Mouse (Mus musculus): ENCODE data around the gene Notch3. TPM values are rescaled to one million over a fixed set of nuclear protein-coding genes. Genes with fewer than 3 reads are reported as not detected.
A peak's percentile ranks its signal among the peaks of the same experiment; 100 is the strongest.
"Not testable (repeated sequence)": the region's sequence is repeated elsewhere in the genome, so short reads cannot be mapped to it uniquely, and the experiment has no call there.

Notch3 gene
- polyA plus RNA-seq, 1 experiment from 2014 or later, result 8.6 TPM

GRCm38 (mm10) chr17:32117872-32118421, 48.7 kb downstream of the Notch3 start:
- not testable (repeated sequence) for H3K4me3 ChIP-seq (ENCODE audit: low read length); H3K9ac ChIP-seq (ENCODE audit: low read length); H3K27me3 ChIP-seq (ENCODE audit: control insufficient read depth, insufficient read depth, low read length); H3K9me3 ChIP-seq (replicated peaks; ENCODE audit: control insufficient read depth, low read length); H3K27ac ChIP-seq (ENCODE audit: low read length); ATAC-seq (replicated peaks; ENCODE audit: extremely low read depth, insufficient read depth, low FRiP score); H3K36me3 ChIP-seq (ENCODE audit: control insufficient read depth, insufficient read depth)
- WGBS, result 3% methylated on average over 11 of the region's 13 CpGs
- Histone ChIP-seq H3K4me1 (ENCODE audit: control insufficient read depth, insufficient read depth, low read length) (peaks cover 26% of the 10 kb centered on the region), H3K4me2 (ENCODE audit: low read depth, low read length) (peak overlapping the region; percentile 46; the same call in 1 of the 2 replicates)

- Histone ChIP-seq H3K9me3 (replicated peaks; ENCODE audit: control insufficient read depth, low read length) (no peaks in the 10 kb centered on the region), H3K27ac (ENCODE audit: low read length) (no peak overlapping the region), H3K27me3 (ENCODE audit: control insufficient read depth, insufficient read depth, low read length) (no peaks in the 10 kb centered on the region; the same call in 1 of the 2 replicates), H3K4me2 (ENCODE audit: low read depth, low read length) (no peak overlapping the region), H3K4me1 (ENCODE audit: control insufficient read depth, insufficient read depth, low read length) (peaks cover 22% of the 10 kb centered on the region), H3K36me3 (ENCODE audit: control insufficient read depth, insufficient read depth) (no peaks in the 10 kb centered on the region), H3K9ac (ENCODE audit: low read length) (no peak overlapping the region), H3K4me3 (ENCODE audit: low read length) (no peak overlapping the region)
- 39% methylated on average over 5 of the region's 5 CpGs for WGBS
- peak; percentile 12; the same call in 1 of the 2 replicates for ATAC-seq (replicated peaks; ENCODE audit: extremely low read depth, insufficient read depth, low FRiP score)
Observed at GRCm38 (mm10) chr17:32117287-32117871, 49.3 kb downstream of the Notch3 start.

DNA sequence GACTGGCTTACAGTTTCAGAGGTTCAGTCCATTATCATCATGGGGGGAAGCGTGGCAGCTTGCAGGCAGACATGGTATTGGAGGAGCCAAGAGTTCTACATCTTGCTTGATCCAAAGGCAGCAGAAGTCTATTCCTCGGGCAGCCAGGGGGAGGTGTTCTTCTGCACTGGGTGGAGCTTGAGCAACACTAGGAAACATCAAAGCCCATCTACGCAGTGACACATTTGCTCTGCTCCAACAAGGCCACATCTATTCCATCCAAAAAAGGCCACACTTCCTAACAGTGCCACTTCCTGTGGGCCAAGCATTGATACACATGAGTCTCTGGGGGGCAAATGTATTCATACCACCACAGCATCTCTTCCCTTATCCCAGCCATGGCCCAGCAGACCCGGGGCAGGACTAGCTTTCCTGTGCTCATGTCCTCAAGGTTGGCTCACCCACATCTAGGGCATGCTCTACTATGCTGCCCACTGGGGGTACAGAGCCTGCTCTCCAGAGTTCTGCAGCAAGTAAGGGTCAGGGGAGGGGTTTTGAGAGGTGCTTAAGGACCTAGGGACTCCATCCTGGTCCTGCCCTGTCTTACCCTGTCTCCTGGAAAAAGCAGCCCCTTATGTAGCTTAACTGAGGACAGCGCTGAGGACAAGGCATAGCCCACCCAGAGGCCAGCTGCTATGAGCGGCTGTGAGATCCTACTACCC, 49.9 kb downstream of the Notch3 start:
- H3K36me3 ChIP-seq (ENCODE audit: control insufficient read depth, insufficient read depth), result no peaks in the 10 kb centered on the region
- no peak overlapping the region for H3K9ac ChIP-seq (ENCODE audit: low read length)
- H3K27me3 ChIP-seq (ENCODE audit: control insufficient read depth, insufficient read depth, low read length), result no peaks in the 10 kb centered on the region; the same call in 1 of the 2 replicates
- peaks cover 20% of the 10 kb centered on the region for H3K4me1 ChIP-seq (ENCODE audit: control insufficient read depth, insufficient read depth, low read length)
- H3K27ac ChIP-seq (ENCODE audit: low read length), result no peak overlapping the region
- H3K4me3 ChIP-seq (ENCODE audit: low read length), result no peak overlapping the region
- H3K4me2 ChIP-seq (ENCODE audit: low read depth, low read length), result no peak overlapping the region
- H3K9me3 ChIP-seq (replicated peaks; ENCODE audit: control insufficient read depth, low read length), result no peaks in the 10 kb centered on the region
- 75% methylated on average over 6 of the region's 6 CpGs for WGBS
- ATAC-seq (replicated peaks; ENCODE audit: extremely low read depth, insufficient read depth, low FRiP score), result no peak

- peak overlapping the region; percentile 63 for H3K4me3 ChIP-seq (ENCODE audit: low read length)
- ATAC-seq (replicated peaks; ENCODE audit: extremely low read depth, insufficient read depth, low FRiP score); H3K27ac ChIP-seq (ENCODE audit: low read length); H3K27me3 ChIP-seq (ENCODE audit: control insufficient read depth, insufficient read depth, low read length); H3K9me3 ChIP-seq (replicated peaks; ENCODE audit: control insufficient read depth, low read length); H3K36me3 ChIP-seq (ENCODE audit: control insufficient read depth, insufficient read depth): not testable (repeated sequence)
- peak overlapping the region; percentile 99 for H3K4me2 ChIP-seq (ENCODE audit: low read depth, low read length)
- H3K4me1 ChIP-seq (ENCODE audit: control insufficient read depth, insufficient read depth, low read length), result peaks cover 30% of the 10 kb centered on the region
- 72% methylated on average over 4 of the region's 5 CpGs for WGBS
- peak overlapping the region; percentile 77 for H3K9ac ChIP-seq (ENCODE audit: low read length)
Observed at GRCm38 (mm10) chr17:32114486-32114885, 52.2 kb downstream of the Notch3 start.

- Histone ChIP-seq H3K9ac (ENCODE audit: low read length) (peak overlapping the region; percentile 77), H3K27me3 (ENCODE audit: control insufficient read depth, insufficient read depth, low read length) (no peaks in the 10 kb centered on the region; the same call in 1 of the 2 replicates), H3K4me3 (ENCODE audit: low read length) (peak overlapping the region; percentile 63), H3K36me3 (ENCODE audit: control insufficient read depth, insufficient read depth) (no peaks in the 10 kb centered on the region), H3K4me2 (ENCODE audit: low read depth, low read length) (peak overlapping the region; percentile 99), H3K4me1 (ENCODE audit: control insufficient read depth, insufficient read depth, low read length) (peaks cover 30% of the 10 kb centered on the region), H3K27ac (ENCODE audit: low read length) (no peak overlapping the region), H3K9me3 (replicated peaks; ENCODE audit: control insufficient read depth, low read length) (no peaks in the 10 kb centered on the region)
- 2% methylated on average over 56 of the region's 56 CpGs for WGBS
- peak; percentile 50 for ATAC-seq (replicated peaks; ENCODE audit: extremely low read depth, insufficient read depth, low FRiP score)
Observed at GRCm38 (mm10) chr17:32113523-32114421, 52.9 kb downstream of the Notch3 start.

DNA sequence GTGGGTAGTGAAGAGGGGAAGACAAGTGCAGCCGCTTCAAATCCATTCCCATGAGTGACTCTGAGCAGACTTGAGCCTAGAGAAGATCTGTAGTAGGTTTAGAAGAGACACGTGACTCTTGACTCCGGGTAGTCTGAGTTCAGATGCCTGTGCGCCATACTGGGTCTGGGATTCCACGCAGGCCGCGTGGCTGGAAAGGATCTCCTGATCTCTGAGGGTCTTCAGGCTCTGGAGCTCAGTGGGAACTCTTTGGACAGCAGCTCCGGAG, 53.5 kb downstream of the Notch3 start:
- WGBS, result 19% methylated on average over 8 of the region's 8 CpGs
- Histone ChIP-seq H3K4me3 (ENCODE audit: low read length) (peak overlapping the region; percentile 63), H3K4me2 (ENCODE audit: low read depth, low read length) (peak overlapping the region; percentile 99), H3K27ac (ENCODE audit: low read length) (no peak overlapping the region), H3K4me1 (ENCODE audit: control insufficient read depth, insufficient read depth, low read length) (peaks cover 27% of the 10 kb centered on the region), H3K36me3 (ENCODE audit: control insufficient read depth, insufficient read depth) (no peaks in the 10 kb centered on the region), H3K9me3 (replicated peaks; ENCODE audit: control insufficient read depth, low read length) (no peaks in the 10 kb centered on the region), H3K27me3 (ENCODE audit: control insufficient read depth, insufficient read depth, low read length) (no peaks in the 10 kb centered on the region; the same call in 1 of the 2 replicates), H3K9ac (ENCODE audit: low read length) (peak overlapping the region; percentile 77)
- no peak for ATAC-seq (replicated peaks; ENCODE audit: extremely low read depth, insufficient read depth, low FRiP score)

GRCm38 (mm10) chr17:32112434-32113254, 54.0 kb downstream of the Notch3 start:
- H3K4me3 ChIP-seq (ENCODE audit: low read length), result no peak overlapping the region
- H3K4me2 ChIP-seq (ENCODE audit: low read depth, low read length), result no peak overlapping the region; the same call in 1 of the 2 replicates
- H3K27ac ChIP-seq (ENCODE audit: low read length), result no peak overlapping the region
- H3K9me3 ChIP-seq (replicated peaks; ENCODE audit: control insufficient read depth, low read length), result no peaks in the 10 kb centered on the region
- H3K36me3 ChIP-seq (ENCODE audit: control insufficient read depth, insufficient read depth), result no peaks in the 10 kb centered on the region
- peaks cover 25% of the 10 kb centered on the region for H3K4me1 ChIP-seq (ENCODE audit: control insufficient read depth, insufficient read depth, low read length)
- no peaks in the 10 kb centered on the region; the same call in 1 of the 2 replicates for H3K27me3 ChIP-seq (ENCODE audit: control insufficient read depth, insufficient read depth, low read length)
- H3K9ac ChIP-seq (ENCODE audit: low read length), result no peak overlapping the region
- 65% methylated on average over 8 of the region's 8 CpGs for WGBS
- ATAC-seq (replicated peaks; ENCODE audit: extremely low read depth, insufficient read depth, low FRiP score), result no peak

GRCm38 (mm10) chr17:32110980-32111780, 55.5 kb downstream of the Notch3 start:
- peak overlapping the region; percentile 43; the same call in 1 of the 2 replicates for H3K9ac ChIP-seq (ENCODE audit: low read length)
- no peaks in the 10 kb centered on the region; the same call in 1 of the 2 replicates for H3K27me3 ChIP-seq (ENCODE audit: control insufficient read depth, insufficient read depth, low read length)
- no peaks in the 10 kb centered on the region for H3K36me3 ChIP-seq (ENCODE audit: control insufficient read depth, insufficient read depth)
- H3K4me2 ChIP-seq (ENCODE audit: low read depth, low read length), result no peak overlapping the region
- ATAC-seq (replicated peaks; ENCODE audit: extremely low read depth, insufficient read depth, low FRiP score), result no peak
- no peaks in the 10 kb centered on the region for H3K9me3 ChIP-seq (replicated peaks; ENCODE audit: control insufficient read depth, low read length)
- H3K4me1 ChIP-seq (ENCODE audit: control insufficient read depth, insufficient read depth, low read length), result peaks cover 23% of the 10 kb centered on the region
- H3K27ac ChIP-seq (ENCODE audit: low read length), result peak overlapping the region; percentile 68
- H3K4me3 ChIP-seq (ENCODE audit: low read length), result no peak overlapping the region
- WGBS, result 72% methylated on average over 10 of the region's 10 CpGs
